Mouse (Mus musculus): ENCODE measurements at regions not wholly inside any gene's neighbourhood (a gene's known extent, or its start where the extent isn't known, plus 50 kb on each side); places are given as distances from the start of the nearest gene placed in this dataset.

DNA sequence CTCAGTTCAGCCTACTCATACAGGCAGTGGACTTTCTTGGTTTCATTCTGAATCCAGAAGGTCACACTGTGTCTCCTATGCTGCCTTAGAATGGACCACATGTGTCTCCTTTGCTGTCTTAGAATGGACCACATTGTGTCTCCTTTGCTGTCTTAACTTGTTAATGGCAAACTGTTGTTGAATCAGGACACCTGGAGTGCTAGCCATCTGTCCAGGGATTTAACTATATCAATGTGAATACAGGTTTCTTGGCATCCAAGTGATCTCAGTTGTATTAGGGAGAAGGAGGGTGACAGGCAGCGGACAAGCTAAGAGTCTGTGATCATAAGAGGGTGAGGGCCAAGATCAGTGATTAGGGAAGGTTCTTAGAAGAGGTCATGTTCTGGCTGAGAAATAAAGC, 92.3 kb downstream of the Snx19 start:
- DNase-seq, result no peak
